Mouse (Mus musculus): ENCODE measurements around the gene Cabp2.
A peak's percentile ranks its signal among the peaks of the same experiment; 100 is the strongest.
"Not testable (repeated sequence)": the region's sequence is repeated elsewhere in the genome, so short reads cannot be mapped to it uniquely, and the experiment has no call there.

Gene Cabp2

DNA sequence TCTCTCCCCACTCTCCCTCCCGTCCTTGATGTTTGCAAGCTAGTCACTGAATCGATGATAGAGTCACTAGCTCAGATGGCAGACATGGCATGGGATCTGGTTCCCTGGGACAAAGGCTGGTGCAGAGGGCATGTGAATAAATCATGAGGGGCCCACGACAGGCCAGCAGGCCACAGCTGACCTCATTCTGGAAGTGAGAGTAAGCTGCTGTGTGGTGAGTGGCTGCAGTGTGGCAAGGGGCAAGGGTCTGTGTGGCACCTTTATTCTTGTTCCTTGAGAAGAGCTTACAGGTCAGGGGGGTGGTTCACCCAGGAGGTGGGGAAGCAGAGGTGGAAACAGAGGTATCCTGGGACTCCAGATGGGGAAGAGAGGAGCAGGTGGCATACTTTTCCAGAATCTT lies at the start of gene Cabp2:
TSS of gene Cabp2 (plus strand) at position 185 of the 400 bp plus-strand sequence.
- DNase-seq (ENCODE audit: low read depth, low spot score) = no peak

GRCm38 (mm10) chr19:4032668-4033067 lies 48.7 kb upstream of the Cabp2 start:
- no peak for DNase-seq (ENCODE audit: low read depth, low spot score)

GRCm38 (mm10) chr19:4033298-4033697 lies 48.1 kb upstream of the Cabp2 start:
- no peak for DNase-seq (ENCODE audit: low read depth, low spot score)

DNA sequence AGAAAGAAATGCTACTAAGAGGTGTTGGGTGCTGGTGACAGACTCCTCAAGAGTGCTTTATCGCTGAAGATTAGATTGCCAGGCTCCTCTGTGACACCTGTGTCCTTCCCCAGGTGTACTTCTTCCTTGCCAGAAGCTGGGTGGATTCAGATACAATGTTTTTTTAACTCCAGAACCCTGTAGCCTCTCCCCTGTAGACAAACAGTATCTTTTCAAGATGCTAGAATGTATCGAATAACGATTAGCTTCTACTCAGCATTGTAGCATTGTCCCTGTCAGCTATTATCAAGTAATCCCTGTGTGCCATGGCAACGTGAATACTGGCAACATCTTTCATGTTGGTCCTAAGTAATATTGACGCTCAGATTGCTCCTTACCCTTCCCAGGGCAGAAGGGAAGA lies 47.6 kb upstream of the Cabp2 start:
- DNase-seq (ENCODE audit: low read depth, low spot score) = no peak

DNA sequence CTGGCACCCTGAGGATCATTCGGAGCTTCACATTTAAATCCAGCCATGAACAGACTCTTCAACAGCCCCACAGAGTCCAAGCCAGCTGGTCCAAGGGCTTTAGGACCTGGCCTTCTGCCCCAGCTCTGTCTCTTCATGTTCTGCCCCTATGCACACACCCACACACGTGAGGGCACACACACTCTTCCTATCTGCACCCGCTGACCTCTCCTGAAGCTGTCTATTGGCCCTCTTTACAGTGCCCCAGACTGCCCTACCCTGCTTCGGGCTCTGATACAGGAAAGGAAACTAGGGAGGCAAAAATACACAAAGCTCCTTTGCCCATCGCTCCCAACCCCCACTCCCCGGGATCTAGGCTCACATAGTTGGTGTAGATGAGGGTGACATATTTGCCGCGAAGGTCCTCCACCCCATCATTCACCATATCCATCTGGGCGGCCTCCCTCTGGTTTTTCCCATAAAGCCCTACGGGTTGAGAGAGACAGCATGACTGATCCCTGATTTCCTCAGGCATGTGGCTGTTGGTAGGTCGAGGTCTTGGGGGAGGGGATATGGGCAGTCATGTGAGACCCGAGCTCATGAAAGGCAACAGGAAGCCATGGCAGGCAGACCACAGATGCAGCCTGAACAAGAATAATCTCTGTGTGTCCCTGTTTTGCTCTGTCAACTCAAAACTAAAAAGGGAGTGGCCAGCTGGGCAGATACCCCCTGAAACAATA lies 44.9 kb upstream of the Cabp2 start:
- DNase-seq (ENCODE audit: low read depth, low spot score) = no peak

GRCm38 (mm10) chr19:4037154-4037787 lies 44.1 kb upstream of the Cabp2 start:
- DNase-seq (ENCODE audit: low read depth, low spot score) = not testable (repeated sequence)

GRCm38 (mm10) chr19:4037788-4038232 lies 43.6 kb upstream of the Cabp2 start, which contains the start of gene Gstp1:
Gene Gstp1, minus strand, starts transcription at chr19:4037985.
- peak; percentile 88 for DNase-seq (ENCODE audit: low read depth, low spot score)

- not testable (repeated sequence) for DNase-seq (ENCODE audit: low read depth, low spot score)
Observed at GRCm38 (mm10) chr19:4040941-4041340, 40.4 kb upstream of the Cabp2 start.

DNA sequence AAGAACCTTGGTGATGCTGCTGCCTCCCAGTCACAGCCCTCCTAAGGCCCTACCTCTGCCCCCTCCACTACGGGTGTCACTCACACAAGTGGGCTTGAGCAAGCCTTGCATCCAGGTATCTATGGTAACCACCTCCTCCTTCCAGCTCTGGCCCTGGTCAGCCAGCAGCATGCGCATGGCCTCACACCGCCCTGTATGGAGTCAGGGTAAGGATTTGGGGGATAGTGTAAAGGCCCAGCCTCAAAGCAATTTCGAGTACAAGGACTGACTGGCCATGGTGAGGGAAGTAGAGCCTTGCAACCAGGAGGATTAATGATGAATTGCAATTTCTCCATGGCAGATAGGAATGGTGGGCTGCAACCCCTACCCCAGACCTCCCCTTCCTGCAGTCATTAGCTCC lies 39.9 kb upstream of the Cabp2 start:
- DNase-seq (ENCODE audit: low read depth, low spot score) = not testable (repeated sequence)

GRCm38 (mm10) chr19:4042124-4042523 lies 39.3 kb upstream of the Cabp2 start:
- DNase-seq (ENCODE audit: low read depth, low spot score) = no peak

- not testable (repeated sequence) for DNase-seq (ENCODE audit: low read depth, low spot score)
Observed at GRCm38 (mm10) chr19:4044109-4044508, 37.3 kb upstream of the Cabp2 start.

DNA sequence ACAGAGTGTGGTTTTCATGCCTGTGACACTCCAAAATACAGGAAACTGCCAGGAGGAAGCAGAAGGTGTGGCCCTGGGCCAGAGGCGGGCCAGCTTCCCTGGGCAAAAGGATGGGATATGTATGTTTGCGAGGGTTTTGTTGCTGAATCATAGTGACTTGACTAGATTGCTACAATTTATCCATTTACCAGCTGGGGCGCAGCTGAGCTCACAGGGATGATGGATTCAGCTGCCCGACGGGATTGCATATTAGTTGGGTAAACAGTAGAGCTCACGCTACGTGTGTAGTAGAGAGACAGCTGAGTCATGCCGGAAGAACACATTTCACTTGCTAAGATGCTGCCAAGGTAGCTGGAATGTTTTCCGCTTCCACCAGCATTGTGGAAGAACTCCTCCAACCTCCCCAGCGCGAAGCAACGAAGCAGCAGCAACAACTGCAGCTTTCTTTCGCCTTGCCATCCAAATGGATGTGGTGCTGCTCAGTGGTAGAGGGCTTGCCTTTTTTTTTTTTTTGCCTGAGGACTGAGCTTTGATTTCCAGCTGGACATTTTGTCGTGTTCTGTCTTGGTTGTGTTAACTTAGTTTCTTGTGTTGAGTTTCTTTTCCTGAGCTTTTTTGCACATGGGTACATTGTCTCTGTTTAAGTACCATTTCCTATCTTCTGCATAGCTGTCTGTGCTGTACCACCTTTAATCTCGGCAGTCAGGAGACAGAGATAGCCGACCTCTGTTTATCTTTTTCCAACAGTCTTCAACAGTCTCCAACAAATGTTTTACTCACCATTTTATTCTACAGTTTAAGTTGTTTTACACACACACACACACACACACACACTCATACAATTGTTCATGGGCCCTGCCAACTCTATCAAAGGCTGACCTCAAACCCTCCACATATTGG lies 35.2 kb upstream of the Cabp2 start, which contains the start of gene Gstp2:
TSS of gene Gstp2 (minus strand) at position 58 of the 900 bp plus-strand sequence.
- peak; percentile 47 for DNase-seq (ENCODE audit: low read depth, low spot score)

- no peak for DNase-seq (ENCODE audit: low read depth, low spot score)
Observed at GRCm38 (mm10) chr19:4046866-4047254, 34.5 kb upstream of the Cabp2 start.

- DNase-seq (ENCODE audit: low read depth, low spot score) = peak; percentile 85
Observed at GRCm38 (mm10) chr19:4047859-4048258, 33.5 kb upstream of the Cabp2 start.

- not testable (repeated sequence) for DNase-seq (ENCODE audit: low read depth, low spot score)
Observed at GRCm38 (mm10) chr19:4049069-4049468, 32.3 kb upstream of the Cabp2 start.

GRCm38 (mm10) chr19:4051016-4051415 lies 30.4 kb upstream of the Cabp2 start:
- no peak for DNase-seq (ENCODE audit: low read depth, low spot score)

- peak; percentile 67 for DNase-seq (ENCODE audit: low read depth, low spot score)
Observed at GRCm38 (mm10) chr19:4051741-4052515, 29.4 kb upstream of the Cabp2 start.

- no peak for DNase-seq (ENCODE audit: low read depth, low spot score)
Observed at GRCm38 (mm10) chr19:4052516-4053030, 28.8 kb upstream of the Cabp2 start.

GRCm38 (mm10) chr19:4054613-4055012 lies 26.8 kb upstream of the Cabp2 start:
- DNase-seq (ENCODE audit: low read depth, low spot score) = no peak

DNA sequence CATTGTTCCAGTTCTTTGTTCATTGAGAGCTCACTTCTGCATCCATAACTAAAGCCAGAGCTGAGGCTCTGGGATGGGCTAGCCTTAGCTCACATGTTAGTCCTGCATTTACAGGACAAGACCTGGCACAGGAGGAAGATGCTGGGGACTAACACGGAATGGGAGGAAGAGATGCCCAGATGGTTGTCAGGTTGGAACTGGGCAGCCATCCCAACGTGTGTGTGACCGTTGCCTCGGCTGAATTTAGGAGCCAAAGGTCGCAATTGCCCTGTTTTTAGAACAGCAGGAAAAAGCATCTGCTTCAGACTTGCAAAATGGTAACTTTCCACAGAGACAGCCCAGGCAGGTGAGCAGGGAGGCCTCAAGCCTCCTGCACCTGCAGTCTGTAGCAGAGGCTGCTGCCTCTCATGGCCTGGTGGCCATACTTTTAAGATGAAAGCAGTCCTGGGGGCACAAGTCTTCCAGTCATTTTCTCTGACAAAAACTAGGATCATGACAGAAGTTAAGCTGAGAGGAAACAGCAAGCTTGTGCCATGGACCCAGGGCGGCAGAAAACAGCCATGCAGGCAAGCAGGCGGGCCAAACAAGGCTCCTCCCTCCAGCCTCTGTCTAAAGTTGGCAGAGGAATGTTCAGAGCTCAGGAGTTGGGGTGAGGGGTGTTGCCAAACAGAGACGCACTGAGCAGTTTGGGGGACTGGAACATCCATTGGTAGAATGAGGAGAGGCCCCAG lies 26.0 kb upstream of the Cabp2 start:
- DNase-seq (ENCODE audit: low read depth, low spot score) = no peak

All from forelimb bud, embryonic 11.5 days (tissue).